Mouse (Mus musculus) megakaryocyte, embryonic 14.5 days (primary cell): ENCODE results near the gene Ptgfrn.

ENCODE experiments used
- FLI1 ChIP-seq: IDR thresholded peaks from 2 replicates; pipeline ENCODE4 v1.6.1; 2012; ENCODE audit warnings: low read length, inconsistent platforms, mixed read lengths
- GATA1 ChIP-seq: IDR thresholded peaks from 3 replicates; pipeline ENCODE4 v1.6.1; 2012; ENCODE audit warnings: mixed read lengths, low read length, inconsistent platforms, borderline replicate concordance

DNA sequence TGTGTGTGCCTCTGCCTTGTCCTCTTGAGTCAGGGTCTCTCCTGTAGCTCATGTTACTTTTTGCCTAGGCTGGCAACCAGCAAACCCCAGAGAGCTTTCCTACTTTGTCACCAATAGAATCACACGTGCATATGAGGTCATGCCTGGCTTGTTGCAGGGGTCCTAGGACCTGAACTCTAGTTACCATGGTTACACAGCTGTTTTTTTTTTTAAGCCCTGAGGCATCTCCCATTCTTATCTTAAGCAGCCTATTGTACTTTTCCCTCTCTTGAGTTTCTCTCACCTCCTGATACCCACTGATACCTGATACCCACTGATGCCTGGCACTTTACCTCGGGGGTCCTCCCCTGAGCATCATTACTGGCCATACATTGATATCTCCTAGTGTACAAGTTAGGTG lies 110.3 kb downstream of the Ptgfrn start:
- TF ChIP-seq GATA1: no peak
- TF ChIP-seq FLI1: no peak
